Mouse (Mus musculus) forebrain, embryonic 13.5 days (tissue): Measurements from ENCODE around the gene Qrfp. TPM values are rescaled to one million over a fixed set of nuclear protein-coding genes. Genes with fewer than 3 reads are reported as not detected.

ENCODE experiments used
- ATAC-seq: fragments of 200-750 bp; cut with Nextera tagmentation; 2 replicates; pipeline ENCODE4 v1.8.0; 2017
- H3K27ac ChIP-seq: fragments of 300-500 bp; sonication (generic); 2 replicates; pipeline ENCODE4 v1.5.1; 2015; ENCODE audit warnings: inconsistent platforms, mild to moderate bottlenecking, moderate library complexity
- H3K27me3 ChIP-seq: fragments of 300-500 bp; sonication (generic); 2 replicates; pipeline ENCODE4 v1.6.1; 2015; ENCODE audit warnings: mild to moderate bottlenecking, inconsistent platforms
- H3K36me3 ChIP-seq: fragments of 300-500 bp; sonication (generic); 2 replicates; pipeline ENCODE4 v1.6.1; 2015; ENCODE audit warnings: mild to moderate bottlenecking, inconsistent platforms; ENCODE audit not compliant: poor library complexity, severe bottlenecking
- H3K4me1 ChIP-seq: fragments of 300-500 bp; sonication (generic); 2 replicates; pipeline ENCODE4 v1.6.1; 2015; ENCODE audit warnings: inconsistent platforms
- H3K4me2 ChIP-seq: fragments of 300-500 bp; sonication (generic); 2 replicates; pipeline ENCODE4 v1.6.1; 2015; ENCODE audit warnings: inconsistent platforms, mild to moderate bottlenecking, moderate library complexity
- H3K4me3 ChIP-seq: fragments of 300-500 bp; sonication (generic); 2 replicates; pipeline ENCODE4 v1.5.1; 2015; ENCODE audit warnings: mild to moderate bottlenecking, inconsistent platforms
- H3K9ac ChIP-seq: fragments of 300-500 bp; sonication (generic); 2 replicates; pipeline ENCODE4 v1.6.1; 2015; ENCODE audit warnings: mild to moderate bottlenecking, inconsistent platforms
- H3K9me3 ChIP-seq: fragments of 300-500 bp; sonication (generic); replicated peaks from 2 replicates; pipeline ENCODE4 v1.6.1; 2016; ENCODE audit warnings: inconsistent platforms
- WGBS: fragments of 180-500 bp; shearing (Covaris S2); methylation state at CpG from one replicate; pipeline ENCODE4 v1.1.7; 2015; 5-methylcytosine and 5-hydroxymethylcytosine counted together
- polyA plus RNA-seq: library from polyadenylated mRNA; unstranded; fragments of >200 nt; fragmentation: Nextera tagmentation; extraction: Ambion mirVana; gene quantifications from 2 replicates; pipeline ENCODE4 v1.2.1, GENCODE M21; 2015

Qrfp gene
- polyA plus RNA-seq, 1 experiment from 2014 or later = 0.13 TPM

DNA sequence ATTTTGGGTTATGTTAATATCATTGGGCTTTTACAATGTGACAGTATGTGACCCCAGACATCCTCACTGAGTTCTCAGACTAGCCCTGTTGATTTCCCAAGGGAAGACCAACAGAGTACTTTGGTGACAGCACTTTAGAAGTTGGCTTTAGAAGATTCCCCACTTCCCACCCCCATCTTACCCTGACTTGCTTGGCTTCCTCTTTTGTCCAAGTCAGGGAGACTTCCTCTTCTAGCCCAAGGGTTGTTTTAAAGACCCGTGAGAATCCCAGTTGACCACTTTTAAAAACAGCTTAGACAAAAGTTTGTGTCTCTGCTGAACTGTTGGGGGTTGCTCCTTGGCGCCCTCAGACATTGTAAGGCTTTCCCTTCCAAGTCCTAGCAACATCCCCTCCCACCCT is 47.1 kb downstream of the Qrfp start:
- 17% methylated on average over 2 of the region's 2 CpGs for WGBS
- no peaks in the 10 kb centered on the region for H3K9me3 ChIP-seq
- H3K27me3 ChIP-seq = no peaks in the 10 kb centered on the region
- peak overlapping the region; percentile 87 for H3K4me2 ChIP-seq
- no peak overlapping the region for H3K4me3 ChIP-seq
- H3K9ac ChIP-seq = no peak overlapping the region
- no peaks in the 10 kb centered on the region for H3K36me3 ChIP-seq
- ATAC-seq = no peak
- H3K4me1 ChIP-seq = peaks cover 71% of the 10 kb centered on the region
- H3K27ac ChIP-seq = no peak overlapping the region

DNA sequence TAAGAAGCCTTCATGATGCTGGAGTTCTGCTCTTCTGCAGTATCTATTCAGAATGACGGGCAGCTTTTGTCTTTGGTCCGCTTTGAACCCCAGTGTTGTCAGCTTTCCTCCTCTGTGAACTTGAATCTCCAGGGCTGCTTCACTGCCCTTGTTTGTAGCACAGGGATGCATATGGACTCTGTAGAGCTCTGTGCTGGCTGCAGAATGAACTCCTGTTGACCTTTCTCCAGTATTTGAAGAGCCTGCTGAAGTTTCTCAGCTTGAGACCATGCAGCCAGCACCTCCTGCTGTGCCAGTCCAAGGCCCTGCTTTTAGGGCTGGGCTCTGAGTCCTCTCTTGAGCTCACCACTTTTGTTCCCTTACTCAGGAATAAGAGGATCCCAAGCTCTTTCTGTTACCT is 47.5 kb downstream of the Qrfp start:
- 10% methylated on average over 2 of the region's 2 CpGs for WGBS
- Histone ChIP-seq H3K4me3 (peak overlapping the region; percentile 9; the same call in 1 of the 2 replicates), H3K27ac (0 out of 2 replicates have a peak overlapping the region, but pooled peaks have one; percentile 19), H3K4me2 (peak overlapping the region; percentile 87), H3K9me3 (no peaks in the 10 kb centered on the region), H3K36me3 (no peaks in the 10 kb centered on the region), H3K4me1 (peaks cover 71% of the 10 kb centered on the region), H3K9ac (0 out of 2 replicates have a peak overlapping the region, but pooled peaks have one; percentile 36), H3K27me3 (no peaks in the 10 kb centered on the region)
- no peak for ATAC-seq

DNA sequence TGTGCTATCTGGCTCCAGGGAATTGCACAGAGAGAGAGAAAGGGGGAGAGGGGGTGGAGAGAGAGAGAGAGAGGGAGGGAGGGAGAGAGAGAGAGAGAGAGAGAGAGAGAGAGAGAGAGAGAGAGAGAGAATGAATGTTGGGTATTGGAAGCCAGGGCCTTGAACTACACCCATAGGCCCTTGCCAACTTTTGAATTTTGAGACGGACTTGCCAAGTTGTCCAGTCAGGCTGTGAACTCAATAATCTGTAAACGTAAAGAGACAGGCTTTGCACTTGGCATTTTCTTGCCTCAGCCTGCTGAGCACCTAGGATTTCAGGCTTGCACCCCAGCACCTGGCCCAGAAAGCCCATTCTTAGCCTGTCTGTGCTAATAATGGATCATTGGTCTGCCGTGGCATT is 48.2 kb downstream of the Qrfp start:
- Histone ChIP-seq H3K9me3 (no peaks in the 10 kb centered on the region), H3K27ac (no peak overlapping the region), H3K4me3 (peak overlapping the region; percentile 65), H3K4me2 (peak overlapping the region; percentile 87), H3K9ac (peak overlapping the region; percentile 55; the same call in 1 of the 2 replicates), H3K36me3 (no peaks in the 10 kb centered on the region), H3K27me3 (no peaks in the 10 kb centered on the region), H3K4me1 (peaks cover 69% of the 10 kb centered on the region)
- WGBS = 27% methylated on average over 3 of the region's 3 CpGs
- no peak for ATAC-seq

DNA sequence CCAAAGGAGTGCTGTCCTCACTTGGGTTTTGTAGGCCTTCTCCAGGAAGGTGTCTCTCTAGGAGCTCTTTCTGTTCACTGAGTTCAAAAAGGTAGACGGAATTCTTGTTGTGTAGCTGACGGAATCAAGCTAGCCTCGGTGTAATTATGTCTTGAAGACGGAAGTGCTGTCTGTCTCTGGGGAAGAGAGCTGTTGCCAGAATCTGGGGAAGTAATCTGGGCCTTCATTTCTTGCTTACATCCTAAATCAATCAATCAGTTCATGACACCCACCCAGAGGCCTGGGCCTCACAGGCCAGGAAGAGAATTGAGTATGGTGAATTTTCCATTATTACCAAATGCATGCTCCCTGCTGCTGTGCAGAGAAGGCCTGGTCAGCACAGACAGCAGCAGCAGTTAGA is 48.8 kb downstream of the Qrfp start:
- H3K4me2 ChIP-seq = peak overlapping the region; percentile 87
- H3K36me3 ChIP-seq = no peaks in the 10 kb centered on the region
- H3K27ac ChIP-seq = no peak overlapping the region
- no peak for ATAC-seq
- WGBS = 8% methylated on average over 4 of the region's 4 CpGs
- H3K9ac ChIP-seq = peak overlapping the region; percentile 92
- peaks cover 69% of the 10 kb centered on the region for H3K4me1 ChIP-seq
- H3K4me3 ChIP-seq = peak overlapping the region; percentile 65
- H3K9me3 ChIP-seq = no peaks in the 10 kb centered on the region
- no peaks in the 10 kb centered on the region for H3K27me3 ChIP-seq

DNA sequence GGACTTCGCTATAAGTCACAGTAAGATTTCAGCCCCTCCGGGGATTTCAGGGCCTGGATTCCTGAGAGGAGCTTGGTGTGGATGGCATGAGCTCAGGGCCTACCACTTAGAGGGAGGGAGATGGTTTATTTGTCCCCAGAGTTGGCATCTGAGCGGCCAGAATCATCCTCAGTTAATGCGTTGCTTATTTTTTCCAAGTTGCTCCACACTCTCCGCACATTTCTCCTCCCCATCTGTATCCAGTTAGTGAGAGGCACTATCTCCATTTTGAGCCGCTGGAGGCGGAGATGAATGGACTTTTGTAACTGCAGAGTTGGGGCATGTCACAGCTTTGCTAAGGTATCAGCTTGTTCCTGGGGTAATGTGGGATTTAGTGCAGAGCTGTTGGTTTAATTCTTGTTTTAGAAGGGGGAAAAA is 49.3 kb downstream of the Qrfp start:
- H3K4me1 ChIP-seq = peaks cover 66% of the 10 kb centered on the region
- ATAC-seq = no peak
- peak overlapping the region; percentile 92 for H3K9ac ChIP-seq
- H3K27ac ChIP-seq = peak overlapping the region; percentile 58
- WGBS = 8% methylated on average over 7 of the region's 7 CpGs
- no peaks in the 10 kb centered on the region for H3K27me3 ChIP-seq
- no peaks in the 10 kb centered on the region for H3K36me3 ChIP-seq
- peak overlapping the region; percentile 65 for H3K4me3 ChIP-seq
- no peaks in the 10 kb centered on the region for H3K9me3 ChIP-seq
- peak overlapping the region; percentile 87 for H3K4me2 ChIP-seq

DNA sequence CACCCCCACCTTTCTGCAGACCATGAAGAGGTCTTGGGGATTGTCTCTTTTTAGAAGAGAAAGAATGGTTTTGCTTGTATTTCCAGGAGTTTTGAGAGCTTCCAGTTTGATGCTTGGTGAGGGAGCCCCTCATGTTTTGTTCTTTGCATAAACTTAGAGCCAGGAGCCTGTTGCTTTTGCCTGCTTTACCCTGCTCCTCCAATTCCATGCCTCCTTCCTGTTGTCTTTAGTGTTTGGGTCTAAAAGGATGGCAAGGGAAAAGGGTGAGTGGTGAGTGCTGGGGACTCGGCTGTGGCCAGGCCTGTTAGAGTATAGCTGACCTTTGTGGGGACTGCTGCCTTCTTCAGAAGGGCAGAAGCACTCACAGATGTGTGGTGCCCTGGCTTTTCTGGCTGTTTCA is 49.9 kb downstream of the Qrfp start:
- Histone ChIP-seq H3K4me1 (peaks cover 60% of the 10 kb centered on the region), H3K9ac (peak overlapping the region; percentile 92), H3K4me2 (peak overlapping the region; percentile 87), H3K27ac (peak overlapping the region; percentile 67; the same call in 1 of the 2 replicates), H3K36me3 (no peaks in the 10 kb centered on the region), H3K9me3 (no peaks in the 10 kb centered on the region), H3K4me3 (peak overlapping the region; percentile 65), H3K27me3 (no peaks in the 10 kb centered on the region)
- 0% methylated on average over 1 of the region's 1 CpGs for WGBS
- no peak for ATAC-seq

DNA sequence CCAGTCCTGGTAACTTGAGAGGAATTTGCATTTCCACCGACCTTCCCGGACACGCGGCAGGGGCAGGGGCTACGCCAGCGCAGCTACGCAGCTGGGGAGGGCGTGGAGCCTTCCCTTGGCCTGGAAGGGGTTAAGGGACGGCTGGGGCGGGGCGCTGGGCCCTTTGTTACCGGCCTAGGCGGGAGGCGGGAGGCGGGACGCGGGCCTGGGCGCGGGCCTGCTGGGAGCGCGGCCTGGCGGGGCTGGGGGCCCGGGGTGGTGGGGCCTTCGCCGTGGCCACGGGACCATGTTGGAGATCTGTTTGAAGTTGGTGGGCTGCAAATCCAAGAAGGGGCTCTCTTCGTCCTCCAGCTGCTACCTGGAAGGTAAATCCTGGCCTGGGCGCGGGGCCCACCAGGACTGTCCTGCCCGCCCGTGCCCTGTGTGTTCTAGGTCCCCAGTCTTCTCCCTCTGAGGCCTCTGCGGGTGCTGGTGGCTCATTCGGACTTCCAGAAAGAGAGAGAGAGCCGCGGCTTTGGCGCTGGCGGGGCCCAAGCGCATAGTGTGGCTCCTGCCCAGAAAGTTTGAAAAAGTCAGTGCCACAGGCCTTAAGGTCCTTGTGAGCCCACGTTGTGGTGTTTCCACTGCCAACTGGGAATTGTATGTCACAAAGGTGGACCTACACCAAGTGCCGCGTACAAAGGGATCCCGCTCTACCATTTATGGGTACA is 50.5 kb downstream of the Qrfp start:
- peak overlapping the region; percentile 87 for H3K4me2 ChIP-seq
- H3K4me3 ChIP-seq = peak overlapping the region; percentile 65
- ATAC-seq = peak; percentile 94
- H3K36me3 ChIP-seq = no peaks in the 10 kb centered on the region
- WGBS = under 1% methylated on average over 42 of the region's 42 CpGs
- no peaks in the 10 kb centered on the region for H3K27me3 ChIP-seq
- H3K4me1 ChIP-seq = peaks cover 60% of the 10 kb centered on the region
- H3K9me3 ChIP-seq = no peaks in the 10 kb centered on the region
- H3K27ac ChIP-seq = peak overlapping the region; percentile 67
- H3K9ac ChIP-seq = peak overlapping the region; percentile 92

DNA sequence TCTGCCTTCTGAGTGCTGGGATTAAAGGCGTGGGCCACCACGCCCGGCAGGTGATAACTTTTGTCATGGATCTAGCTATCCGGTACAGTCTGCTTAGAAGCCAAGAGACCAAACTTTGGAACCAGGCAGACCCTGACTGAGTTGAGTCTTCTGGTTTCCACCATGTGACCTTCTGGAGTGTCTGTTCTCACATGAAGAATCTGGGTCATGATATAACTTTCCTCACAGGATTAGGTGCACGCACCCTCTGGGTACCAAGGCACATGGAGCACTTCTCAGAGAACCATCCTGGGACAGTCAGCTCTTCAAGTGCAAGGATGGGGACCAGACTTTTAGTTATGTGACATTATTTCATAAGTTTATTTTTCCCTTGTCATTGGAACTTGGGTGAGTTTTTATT is 51.4 kb downstream of the Qrfp start:
- peak overlapping the region; percentile 87 for H3K4me2 ChIP-seq
- no peak overlapping the region for H3K27ac ChIP-seq
- H3K9me3 ChIP-seq = 0 out of 2 replicates have a peak, but pooled peaks cover 2% of the 10 kb centered on the region
- peak overlapping the region; percentile 65; the same call in 1 of the 2 replicates for H3K4me3 ChIP-seq
- ATAC-seq = no peak
- 0 out of 2 replicates have a peak, but pooled peaks cover 5% of the 10 kb centered on the region for H3K36me3 ChIP-seq
- 87% methylated on average over 5 of the region's 5 CpGs for WGBS
- peaks cover 60% of the 10 kb centered on the region for H3K4me1 ChIP-seq
- H3K27me3 ChIP-seq = no peaks in the 10 kb centered on the region
- peak overlapping the region; percentile 92; the same call in 1 of the 2 replicates for H3K9ac ChIP-seq

DNA sequence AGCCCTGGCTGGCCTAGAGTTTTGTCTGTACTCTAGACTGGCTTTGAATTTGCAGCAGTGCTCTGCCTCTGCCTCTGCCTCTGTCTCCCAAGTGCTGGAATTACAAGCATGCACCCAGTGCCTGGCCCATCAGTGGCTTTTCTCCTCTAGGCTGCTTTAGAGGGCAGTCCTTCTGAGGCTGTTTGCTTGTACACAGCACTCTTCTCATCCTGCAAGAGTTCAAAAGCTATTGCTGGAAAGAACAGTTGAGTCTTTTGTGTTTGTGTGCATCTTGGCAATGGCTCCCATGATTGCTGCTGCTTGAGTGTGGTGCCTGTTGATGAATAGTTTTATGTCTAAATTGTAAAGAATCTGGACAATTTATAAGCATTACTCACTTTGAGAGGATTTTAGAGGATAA is 52.9 kb downstream of the Qrfp start:
- Histone ChIP-seq H3K4me3 (no peak overlapping the region), H3K4me1 (peaks cover 47% of the 10 kb centered on the region), H3K9ac (no peak overlapping the region), H3K9me3 (0 out of 2 replicates have a peak, but pooled peaks cover 6% of the 10 kb centered on the region), H3K4me2 (no peak overlapping the region), H3K27ac (no peak overlapping the region), H3K27me3 (no peaks in the 10 kb centered on the region), H3K36me3 (0 out of 2 replicates have a peak, but pooled peaks cover 5% of the 10 kb centered on the region)
- no peak for ATAC-seq

Other genes starting within 250 kb of the Qrfp start
- 72.7 and 76.5 TPM in 2 replicates for gene Fubp3, start 237.9 kb downstream of the Qrfp start, polyA plus RNA-seq
- gene Prdm12, start 170.5 kb downstream of the Qrfp start, polyA plus RNA-seq = 1.3 and 2.1 TPM in 2 replicates
- 53.2 and 59.2 TPM in 2 replicates for gene Exosc2, start 139.9 kb downstream of the Qrfp start, polyA plus RNA-seq
- 25.8 and 30.6 TPM in 2 replicates for gene Abl1, start 122.2 kb downstream of the Qrfp start, polyA plus RNA-seq
- gene Fibcd1, start 35.4 kb upstream of the Qrfp start, polyA plus RNA-seq = 1.2 and 1.5 TPM in 2 replicates
- 3.2 and 3.3 TPM in 2 replicates for gene Lamc3, start 76.7 kb upstream of the Qrfp start, polyA plus RNA-seq
- gene Aif1l, start 139.6 kb upstream of the Qrfp start, polyA plus RNA-seq = 68.7 and 74.8 TPM in 2 replicates
- gene Nup214, start 163.9 kb upstream of the Qrfp start, polyA plus RNA-seq = 101 and 103 TPM in 2 replicates